Mouse (Mus musculus): ENCODE measurements at regions not wholly inside any gene's neighbourhood (a gene's known extent, or its start where the extent isn't known, plus 50 kb on each side); places are given as distances from the start of the nearest gene placed in this dataset.
A peak's percentile ranks its signal among the peaks of the same experiment; 100 is the strongest.

DNA sequence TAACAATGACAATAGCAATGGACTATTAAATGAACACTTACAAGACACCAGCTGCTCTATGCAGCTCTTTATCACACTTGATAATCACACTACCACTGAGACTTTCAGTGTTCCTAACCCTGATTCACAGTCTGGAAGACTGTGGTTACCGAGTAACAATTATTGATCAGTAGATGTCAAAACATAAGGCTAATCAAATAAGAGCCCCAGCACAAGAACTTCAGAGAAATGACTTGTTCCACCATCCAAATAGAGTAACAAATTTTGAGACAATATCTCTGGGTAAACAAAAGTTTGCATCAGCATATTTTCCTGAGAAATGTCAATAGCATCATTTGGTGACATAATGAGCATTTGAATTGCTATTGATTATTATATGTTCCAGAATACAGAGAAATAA, 118.3 kb upstream of the Ccdc85a start:
- no peak overlapping the region for H3K4me3 ChIP-seq (ENCODE audit: low read depth, low read length)
- H3K4me1 ChIP-seq (ENCODE audit: control insufficient read depth, insufficient read depth, low read length) = no peaks in the 10 kb centered on the region
- no peaks in the 10 kb centered on the region for H3K9me3 ChIP-seq (ENCODE audit: control insufficient read depth, low read depth, low read length)
- H3K9ac ChIP-seq (replicated peaks; ENCODE audit: low read depth, low read length) = no peak overlapping the region
- H3K27me3 ChIP-seq (ENCODE audit: control insufficient read depth, insufficient read depth, low read length) = no peaks in the 10 kb centered on the region
- H3K4me2 ChIP-seq (replicated peaks; ENCODE audit: low read depth, low read length) = no peak overlapping the region
- no peak for ATAC-seq (ENCODE audit: insufficient number of reproducible peaks, insufficient read depth, low FRiP score, low read depth)
- no peaks in the 10 kb centered on the region for H3K36me3 ChIP-seq (ENCODE audit: control insufficient read depth, insufficient read depth, low read length)
- 65% methylated on average over 1 of the region's 1 CpGs for WGBS
- no peak overlapping the region for H3K27ac ChIP-seq (ENCODE audit: low read length)

DNA sequence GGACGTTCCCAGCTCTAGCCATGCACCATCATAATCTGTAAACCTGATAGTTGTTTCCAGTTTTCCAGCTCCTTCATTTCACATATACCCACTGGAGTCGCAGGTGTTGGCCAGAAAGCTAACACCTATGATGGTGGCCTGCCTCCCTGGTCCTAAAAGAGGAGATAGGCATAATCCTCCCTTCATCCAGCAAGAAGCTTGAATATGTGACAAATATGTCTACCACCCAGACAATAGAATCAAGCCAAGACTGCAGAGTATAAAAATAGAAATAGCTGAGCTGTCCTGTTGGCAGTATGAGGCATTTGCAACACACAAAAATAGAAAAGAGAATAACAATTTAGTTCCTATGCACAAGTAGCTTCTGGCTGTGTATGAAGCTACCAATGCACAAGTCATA, 117.3 kb upstream of the Ccdc85a start:
- no peak overlapping the region for H3K9ac ChIP-seq (replicated peaks; ENCODE audit: low read depth, low read length)
- H3K9me3 ChIP-seq (ENCODE audit: control insufficient read depth, low read depth, low read length) = no peaks in the 10 kb centered on the region
- H3K4me3 ChIP-seq (ENCODE audit: low read depth, low read length) = no peak overlapping the region
- H3K4me1 ChIP-seq (ENCODE audit: control insufficient read depth, insufficient read depth, low read length) = no peaks in the 10 kb centered on the region
- no peak overlapping the region for H3K4me2 ChIP-seq (replicated peaks; ENCODE audit: low read depth, low read length)
- WGBS = 84% methylated on average over 2 of the region's 2 CpGs
- no peaks in the 10 kb centered on the region for H3K36me3 ChIP-seq (ENCODE audit: control insufficient read depth, insufficient read depth, low read length)
- H3K27me3 ChIP-seq (ENCODE audit: control insufficient read depth, insufficient read depth, low read length) = no peaks in the 10 kb centered on the region
- no peak for ATAC-seq (ENCODE audit: insufficient number of reproducible peaks, insufficient read depth, low FRiP score, low read depth)
- no peak overlapping the region for H3K27ac ChIP-seq (ENCODE audit: low read length)

DNA sequence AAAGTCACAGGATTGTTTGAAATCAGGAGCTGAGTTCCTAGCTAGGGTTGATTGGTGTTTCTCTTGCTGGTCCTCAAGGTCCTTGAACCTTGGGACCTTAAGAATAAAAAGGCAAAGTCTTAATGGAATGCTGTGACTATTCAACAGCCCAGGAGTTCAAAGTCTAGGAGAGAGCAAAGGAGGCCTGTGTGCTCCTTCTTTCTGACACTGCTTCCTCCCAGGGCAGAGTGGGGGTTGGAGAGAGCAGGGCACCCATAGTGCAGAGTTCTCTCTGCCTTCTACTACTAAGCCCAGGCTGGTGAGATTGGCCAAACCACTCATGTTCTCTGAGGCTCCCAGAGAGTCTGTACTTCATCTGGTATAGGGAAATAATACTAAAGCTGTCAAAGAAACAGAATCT, 115.6 kb upstream of the Ccdc85a start:
- H3K27me3 ChIP-seq (ENCODE audit: control insufficient read depth, insufficient read depth, low read length) = no peaks in the 10 kb centered on the region
- no peak for ATAC-seq (ENCODE audit: insufficient number of reproducible peaks, insufficient read depth, low FRiP score, low read depth)
- no peak overlapping the region for H3K9ac ChIP-seq (replicated peaks; ENCODE audit: low read depth, low read length)

DNA sequence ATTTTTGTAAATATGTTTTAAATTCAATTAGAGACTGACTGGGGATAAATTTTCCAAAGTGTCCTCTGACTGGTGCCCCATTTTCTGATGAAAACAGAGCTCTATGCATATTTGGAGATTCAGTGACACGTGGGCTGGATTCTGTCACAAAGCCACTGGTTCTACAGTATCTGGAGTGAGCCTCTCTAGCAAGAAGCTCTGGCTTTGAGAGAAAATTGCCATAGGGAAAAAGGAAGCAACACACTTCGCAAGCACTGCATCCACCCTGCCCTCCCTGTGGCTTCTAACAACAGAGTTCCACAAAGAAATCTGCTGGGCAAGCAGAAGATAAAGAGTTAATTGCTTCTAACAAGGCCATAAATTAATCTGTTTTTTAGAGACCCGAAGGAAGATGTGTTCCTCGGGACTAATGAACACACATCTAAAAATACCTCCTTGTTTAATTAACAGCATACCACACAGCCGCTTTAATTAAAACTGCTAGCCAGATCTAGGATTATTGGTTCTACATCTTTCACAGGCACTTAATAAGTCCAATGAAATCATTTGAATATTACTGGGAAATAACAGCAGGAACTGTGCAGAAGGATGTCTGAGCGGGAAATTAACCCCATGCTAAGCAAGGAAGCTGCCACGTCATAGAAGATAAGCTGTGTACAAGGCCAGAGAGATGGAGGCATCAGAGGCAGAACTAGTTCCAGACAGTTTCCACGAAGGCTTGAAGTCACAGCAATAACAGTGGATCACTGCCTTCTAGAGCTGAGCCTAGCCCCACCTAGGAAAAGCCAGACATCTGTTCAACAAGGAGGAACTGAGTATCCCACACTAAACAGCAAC, 113.7 kb upstream of the Ccdc85a start:
- Histone ChIP-seq H3K4me2 (replicated peaks; ENCODE audit: low read depth, low read length) (no peak overlapping the region), H3K9me3 (ENCODE audit: control insufficient read depth, low read depth, low read length) (no peaks in the 10 kb centered on the region), H3K36me3 (ENCODE audit: control insufficient read depth, insufficient read depth, low read length) (no peaks in the 10 kb centered on the region), H3K4me3 (ENCODE audit: low read depth, low read length) (no peak overlapping the region), H3K27ac (ENCODE audit: low read length) (no peak overlapping the region), H3K4me1 (ENCODE audit: control insufficient read depth, insufficient read depth, low read length) (no peaks in the 10 kb centered on the region), H3K9ac (replicated peaks; ENCODE audit: low read depth, low read length) (no peak overlapping the region), H3K27me3 (ENCODE audit: control insufficient read depth, insufficient read depth, low read length) (no peaks in the 10 kb centered on the region)
- no peak for ATAC-seq (ENCODE audit: insufficient number of reproducible peaks, insufficient read depth, low FRiP score, low read depth)
- WGBS = 39% methylated on average over 8 of the region's 8 CpGs

More for the DNA sequence above, 115.6 kb upstream of the Ccdc85a start:
- Histone ChIP-seq H3K4me2 (replicated peaks; ENCODE audit: low read depth, low read length) (no peak overlapping the region), H3K4me1 (ENCODE audit: control insufficient read depth, insufficient read depth, low read length) (no peaks in the 10 kb centered on the region), H3K27ac (ENCODE audit: low read length) (no peak overlapping the region), H3K9me3 (ENCODE audit: control insufficient read depth, low read depth, low read length) (no peaks in the 10 kb centered on the region), H3K4me3 (ENCODE audit: low read depth, low read length) (no peak overlapping the region), H3K36me3 (ENCODE audit: control insufficient read depth, insufficient read depth, low read length) (no peaks in the 10 kb centered on the region)

DNA sequence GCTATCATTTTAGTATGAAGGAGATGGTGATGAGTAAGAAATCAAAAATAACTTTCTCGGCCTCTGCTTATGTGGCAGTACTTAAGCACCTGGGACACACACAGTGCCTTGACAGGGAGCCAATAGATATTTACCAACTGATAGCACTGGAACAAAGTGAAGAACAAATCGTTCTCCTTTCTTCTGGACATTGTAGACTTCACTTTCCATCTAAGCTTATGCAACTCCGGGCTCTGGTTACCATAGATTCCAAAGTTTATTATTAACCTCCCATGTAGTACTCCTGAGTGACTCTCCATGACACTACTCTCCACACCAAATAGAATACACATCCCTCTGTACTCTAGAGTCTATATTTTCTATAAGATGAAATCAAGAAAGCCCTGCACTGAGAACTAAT, 110.9 kb upstream of the Ccdc85a start:
- H3K9me3 ChIP-seq (ENCODE audit: control insufficient read depth, low read depth, low read length) = no peaks in the 10 kb centered on the region
- H3K9ac ChIP-seq (replicated peaks; ENCODE audit: low read depth, low read length) = no peak overlapping the region
- H3K27ac ChIP-seq (ENCODE audit: low read length) = no peak overlapping the region
- 70% methylated on average over 3 of the region's 3 CpGs for WGBS
- H3K4me1 ChIP-seq (ENCODE audit: control insufficient read depth, insufficient read depth, low read length) = no peaks in the 10 kb centered on the region
- no peak overlapping the region for H3K4me3 ChIP-seq (ENCODE audit: low read depth, low read length)
- no peaks in the 10 kb centered on the region for H3K27me3 ChIP-seq (ENCODE audit: control insufficient read depth, insufficient read depth, low read length)
- no peak overlapping the region for H3K4me2 ChIP-seq (replicated peaks; ENCODE audit: low read depth, low read length)
- no peak for ATAC-seq (ENCODE audit: insufficient number of reproducible peaks, insufficient read depth, low FRiP score, low read depth)
- no peaks in the 10 kb centered on the region for H3K36me3 ChIP-seq (ENCODE audit: control insufficient read depth, insufficient read depth, low read length)

DNA sequence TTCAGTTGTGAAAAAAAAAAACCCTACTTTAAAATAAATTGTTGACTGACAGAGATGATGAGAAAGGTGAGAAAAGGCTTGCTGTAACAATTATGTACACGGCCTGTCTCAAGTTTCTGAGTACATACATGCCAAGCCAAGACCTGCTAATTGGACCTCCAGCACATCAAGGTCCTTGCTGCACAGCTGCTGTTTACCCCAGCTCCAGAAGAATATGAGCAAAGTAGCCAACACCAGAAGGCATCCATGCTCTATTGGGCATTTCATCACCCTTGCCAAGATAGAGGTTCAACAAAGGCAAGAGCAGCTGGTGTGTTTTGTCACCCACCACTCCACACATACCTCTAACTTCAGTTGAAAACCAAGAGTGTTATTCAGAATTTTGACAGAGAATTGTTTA, 109.2 kb upstream of the Ccdc85a start:
- Histone ChIP-seq H3K36me3 (ENCODE audit: control insufficient read depth, insufficient read depth, low read length) (no peaks in the 10 kb centered on the region), H3K27me3 (ENCODE audit: control insufficient read depth, insufficient read depth, low read length) (no peaks in the 10 kb centered on the region), H3K4me2 (replicated peaks; ENCODE audit: low read depth, low read length) (no peak overlapping the region), H3K4me1 (ENCODE audit: control insufficient read depth, insufficient read depth, low read length) (no peaks in the 10 kb centered on the region), H3K27ac (ENCODE audit: low read length) (peak overlapping the region; percentile 52), H3K9me3 (ENCODE audit: control insufficient read depth, low read depth, low read length) (no peaks in the 10 kb centered on the region), H3K9ac (replicated peaks; ENCODE audit: low read depth, low read length) (no peak overlapping the region), H3K4me3 (ENCODE audit: low read depth, low read length) (no peak overlapping the region)
- 39% methylated on average over 1 of the region's 1 CpGs for WGBS
- ATAC-seq (ENCODE audit: insufficient number of reproducible peaks, insufficient read depth, low FRiP score, low read depth) = no peak

DNA sequence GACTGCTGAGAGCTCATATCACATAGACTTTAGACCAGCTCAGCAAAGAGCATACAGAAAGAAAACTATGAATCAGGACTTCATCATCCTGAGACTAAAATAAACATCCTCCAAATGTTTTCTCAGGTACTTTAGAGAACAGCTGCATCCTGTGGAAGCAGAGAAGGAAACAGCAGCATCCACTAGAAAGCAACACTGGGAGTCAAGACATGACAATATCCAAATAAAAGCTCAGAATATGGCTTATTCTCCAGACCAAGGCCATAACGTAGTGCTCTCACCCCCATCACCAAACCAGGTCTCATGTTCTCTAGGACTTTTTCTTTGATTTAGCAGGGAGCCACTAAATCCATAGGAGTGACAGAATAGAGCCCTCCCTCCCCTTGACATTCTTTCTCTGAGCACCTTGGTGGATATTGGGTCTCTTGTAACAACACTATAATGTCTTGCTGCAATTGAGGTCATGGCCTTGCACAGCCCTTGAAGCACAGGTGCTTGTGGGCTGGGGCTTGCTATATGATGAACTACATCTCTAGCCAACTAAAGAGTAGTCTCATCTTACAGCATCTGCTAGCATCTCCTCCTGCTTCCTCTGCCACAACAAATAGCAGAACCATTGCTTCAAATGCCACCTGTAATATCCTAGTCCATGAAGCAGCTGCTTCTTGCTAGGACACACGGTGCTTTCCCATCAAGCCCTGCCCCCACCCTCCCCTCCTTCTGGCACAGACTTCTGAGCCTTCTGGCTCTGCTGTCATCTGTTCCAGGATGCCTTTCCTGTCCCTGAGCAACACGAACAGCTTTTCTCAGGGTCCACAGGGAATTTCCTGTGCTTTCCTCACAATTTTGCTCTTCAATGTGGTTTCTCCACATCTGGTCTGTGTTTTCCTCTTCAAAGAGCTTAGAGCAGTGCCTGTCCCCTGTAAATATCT, 108.4 kb upstream of the Ccdc85a start:
- peak overlapping the region; percentile 52; the same call in 1 of the 2 replicates for H3K27ac ChIP-seq (ENCODE audit: low read length)
- ATAC-seq (ENCODE audit: insufficient number of reproducible peaks, insufficient read depth, low FRiP score, low read depth) = peak; percentile 49; the same call in 1 of the 2 replicates
- no peaks in the 10 kb centered on the region for H3K27me3 ChIP-seq (ENCODE audit: control insufficient read depth, insufficient read depth, low read length)
- H3K9ac ChIP-seq (replicated peaks; ENCODE audit: low read depth, low read length) = no peak overlapping the region
- H3K4me2 ChIP-seq (replicated peaks; ENCODE audit: low read depth, low read length) = no peak overlapping the region
- H3K36me3 ChIP-seq (ENCODE audit: control insufficient read depth, insufficient read depth, low read length) = no peaks in the 10 kb centered on the region
- H3K4me1 ChIP-seq (ENCODE audit: control insufficient read depth, insufficient read depth, low read length) = no peaks in the 10 kb centered on the region
- 23% methylated on average over 3 of the region's 3 CpGs for WGBS
- no peak overlapping the region for H3K4me3 ChIP-seq (ENCODE audit: low read depth, low read length)
- no peaks in the 10 kb centered on the region for H3K9me3 ChIP-seq (ENCODE audit: control insufficient read depth, low read depth, low read length)

DNA sequence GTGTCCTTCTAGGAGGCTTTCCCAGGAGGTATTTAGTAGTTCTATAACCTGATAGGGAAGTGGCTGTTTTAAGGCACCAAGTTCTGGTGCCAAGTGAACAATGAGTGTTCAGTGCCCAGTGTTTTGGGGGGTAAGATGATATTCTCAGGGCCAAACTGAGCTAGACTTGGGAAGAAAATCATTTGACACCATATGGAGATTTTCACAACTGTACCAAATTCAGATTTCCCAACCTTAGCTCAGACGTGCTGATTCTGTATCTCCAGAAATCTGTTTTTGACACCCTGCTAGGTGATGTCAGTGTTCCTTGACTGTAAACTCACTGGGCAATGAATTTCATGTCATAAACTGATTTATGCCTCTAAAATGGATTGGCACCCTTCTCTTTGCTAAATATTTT, 104.3 kb upstream of the Ccdc85a start:
- Histone ChIP-seq H3K4me3 (ENCODE audit: low read depth, low read length) (no peak overlapping the region), H3K9me3 (ENCODE audit: control insufficient read depth, low read depth, low read length) (no peaks in the 10 kb centered on the region), H3K4me1 (ENCODE audit: control insufficient read depth, insufficient read depth, low read length) (no peaks in the 10 kb centered on the region), H3K27ac (ENCODE audit: low read length) (no peak overlapping the region), H3K36me3 (ENCODE audit: control insufficient read depth, insufficient read depth, low read length) (no peaks in the 10 kb centered on the region), H3K27me3 (ENCODE audit: control insufficient read depth, insufficient read depth, low read length) (no peaks in the 10 kb centered on the region), H3K9ac (replicated peaks; ENCODE audit: low read depth, low read length) (no peak overlapping the region), H3K4me2 (replicated peaks; ENCODE audit: low read depth, low read length) (no peak overlapping the region)
- no peak for ATAC-seq (ENCODE audit: insufficient number of reproducible peaks, insufficient read depth, low FRiP score, low read depth)
- WGBS = 64% methylated on average over 1 of the region's 1 CpGs
